Mouse (Mus musculus) cerebellum, adult 2 months (tissue): ENCODE measurements around the gene Lrit2.

Experiments used
- CTCF ChIP-seq: fragments of 200-500 bp; IDR thresholded peaks from 2 replicates; pipeline ENCODE4 v1.5.1; 2011; ENCODE audit warnings: low read depth, mild to moderate bottlenecking, control low read depth, low read length, moderate library complexity, borderline replicate concordance; ENCODE audit not compliant: insufficient read depth
- POLR2A ChIP-seq: fragments of 200-500 bp; IDR thresholded peaks from 2 replicates; pipeline ENCODE4 v1.6.1; 2011; ENCODE audit warnings: low read length, control low read depth, borderline replicate concordance; ENCODE audit not compliant: insufficient read depth

DNA sequence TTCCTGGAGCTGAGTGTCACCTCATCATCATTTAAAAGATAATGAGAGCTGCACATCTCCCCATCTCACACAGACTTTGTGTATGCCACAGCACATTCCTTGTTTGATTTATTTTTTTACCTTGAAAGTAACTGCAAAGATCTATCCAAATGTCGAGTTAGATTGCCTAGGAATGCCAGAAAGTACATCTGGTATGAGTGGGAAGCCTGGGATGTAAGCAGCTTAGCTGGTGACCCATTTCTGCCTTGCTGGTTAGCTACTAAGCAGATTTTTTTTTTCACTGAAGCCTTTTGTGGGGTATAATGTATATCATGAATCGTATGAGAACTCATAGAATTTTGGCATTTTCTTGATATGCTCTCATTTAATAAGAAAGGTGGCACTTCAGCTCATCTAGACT, 1.1 kb upstream of the Lrit2 start:
- TF ChIP-seq CTCF (no peak), POLR2A (no peak)
